Mouse (Mus musculus) activated CD4-positive, CD25-positive, alpha-beta regulatory T cell, adult 4 months (primary cell): ENCODE data around the gene Napsa. TPM values are rescaled to one million over a fixed set of nuclear protein-coding genes. Genes with fewer than 3 reads are reported as not detected.

ENCODE experiments used
- ATAC-seq: one replicate; pipeline ENCODE4 v1.8.0; 2017
- polyA plus RNA-seq, 2 experiments: library from polyadenylated mRNA; unstranded; fragments of 100-300 nt; shearing (Covaris generic); gene quantifications; one replicate each; pipeline ENCODE4 v1.2.1; 2017

Gene Napsa
- polyA plus RNA-seq, 2 experiments from 2014 or later = 0.38 to 2.8 TPM

DNA sequence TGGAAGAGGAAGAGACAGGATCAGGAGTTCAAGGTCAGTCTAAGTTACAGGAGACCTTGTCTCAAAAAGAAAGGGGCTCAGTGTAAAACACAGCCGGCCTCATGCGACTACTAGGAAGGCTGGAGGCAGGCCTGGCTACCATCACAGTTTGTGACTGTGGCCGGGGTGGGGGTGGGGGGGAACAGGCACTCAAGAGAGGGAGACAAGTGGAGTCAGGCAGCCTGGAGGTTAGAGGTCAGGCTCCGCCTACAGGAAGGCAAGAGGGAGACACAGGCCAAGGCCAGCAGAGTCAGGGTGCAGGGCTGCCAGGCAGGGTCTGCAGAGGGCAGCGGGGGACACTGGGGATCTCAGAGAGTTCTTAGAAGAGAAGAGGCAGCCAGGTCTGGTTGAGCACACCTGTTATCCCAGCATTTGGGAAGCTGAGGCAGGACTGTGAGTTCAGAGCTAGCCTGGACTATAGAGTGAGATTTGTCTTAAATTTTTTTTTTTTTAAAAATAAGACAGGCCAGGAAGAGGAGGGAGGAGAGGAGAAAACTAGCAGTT is 24.9 kb downstream of the Napsa start:
- ATAC-seq = no peak

DNA sequence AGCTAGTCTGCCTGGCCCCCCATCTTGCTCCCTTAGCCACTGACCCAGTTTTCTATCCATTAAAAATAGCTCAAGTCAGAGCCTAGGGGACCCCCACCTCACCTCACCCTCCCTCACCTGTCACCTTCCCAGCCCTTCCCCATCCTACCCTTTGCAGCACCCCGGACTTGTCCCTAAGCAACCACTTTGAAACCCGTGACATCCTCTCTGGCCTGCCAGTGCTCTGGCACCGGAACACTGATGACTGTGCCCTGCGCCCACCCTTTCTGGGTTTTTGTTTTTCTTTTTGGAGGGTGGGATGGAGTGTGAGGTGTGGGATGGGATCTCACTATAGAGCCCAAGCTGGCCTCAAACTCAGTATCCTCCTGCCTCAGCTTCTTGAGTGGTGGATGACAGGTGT is 25.5 kb downstream of the Napsa start:
- ATAC-seq = no peak

DNA sequence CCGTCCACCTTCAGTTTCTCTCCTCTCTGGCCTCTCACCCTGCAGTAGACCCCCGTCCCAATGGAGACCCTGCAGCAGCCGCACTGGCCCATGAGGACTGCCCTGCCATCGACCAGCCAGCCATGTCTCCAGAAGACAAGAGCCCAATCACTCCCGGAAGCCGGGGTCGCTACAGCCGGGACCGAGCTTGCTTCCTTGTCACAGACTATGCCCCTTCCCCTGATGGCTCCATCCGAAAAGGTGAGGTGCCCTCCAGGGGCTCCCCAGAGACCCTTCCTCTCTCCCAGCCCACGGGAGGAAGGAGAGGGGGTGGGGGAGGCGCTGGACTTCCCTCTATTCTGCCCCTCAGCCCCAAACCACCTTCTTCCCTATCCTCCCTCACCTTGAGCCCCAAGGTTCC is 26.2 kb downstream of the Napsa start:
- ATAC-seq = no peak

DNA sequence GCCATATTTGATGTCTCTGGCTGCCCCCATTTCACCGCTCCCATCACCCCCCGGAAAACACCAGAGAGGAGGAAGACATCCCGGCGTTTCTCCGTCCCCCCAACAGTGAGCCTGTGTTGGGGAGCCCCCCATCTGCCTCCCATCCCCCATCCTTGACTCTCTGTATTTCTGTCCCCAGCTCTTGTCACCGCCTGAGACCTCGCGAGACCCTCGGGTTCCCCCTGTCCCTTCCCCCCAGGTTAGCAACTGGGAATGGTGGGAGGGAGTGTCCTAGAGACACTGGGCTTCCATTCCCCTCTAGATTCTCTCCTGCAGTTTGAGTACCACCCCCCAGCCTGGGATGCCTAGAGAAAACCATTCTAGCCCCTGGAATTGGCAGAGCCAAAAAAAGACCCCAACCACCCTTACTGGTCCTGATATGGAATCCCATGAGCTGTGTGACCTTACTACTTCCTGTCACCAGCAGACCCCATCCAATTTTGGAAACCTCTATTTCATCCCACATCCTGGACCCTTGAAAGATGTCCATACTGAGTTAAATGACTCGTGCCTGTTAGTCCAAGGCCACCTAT is 28.6 kb downstream of the Napsa start:
- no peak for ATAC-seq

DNA sequence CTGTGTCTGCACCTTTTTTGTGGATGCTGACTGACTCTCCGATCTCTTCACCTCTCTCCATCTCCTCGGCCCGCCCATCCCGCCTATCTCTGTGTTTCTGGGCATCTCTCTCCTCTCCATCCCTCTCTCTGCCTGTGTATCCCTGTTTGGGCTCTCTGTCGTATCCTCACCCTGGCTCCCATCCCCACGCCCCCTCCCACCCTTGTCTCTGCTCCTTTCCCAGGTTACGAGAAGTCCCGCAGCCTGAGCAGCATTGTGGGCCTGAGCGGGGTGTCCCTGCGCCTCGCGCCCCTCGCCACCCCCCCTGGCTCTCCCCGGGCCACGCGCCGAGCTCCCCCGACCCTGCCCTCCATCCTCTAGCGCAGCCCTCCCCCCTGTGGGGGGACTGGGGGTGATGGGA is 29.5 kb downstream of the Napsa start:
- ATAC-seq = no peak

DNA sequence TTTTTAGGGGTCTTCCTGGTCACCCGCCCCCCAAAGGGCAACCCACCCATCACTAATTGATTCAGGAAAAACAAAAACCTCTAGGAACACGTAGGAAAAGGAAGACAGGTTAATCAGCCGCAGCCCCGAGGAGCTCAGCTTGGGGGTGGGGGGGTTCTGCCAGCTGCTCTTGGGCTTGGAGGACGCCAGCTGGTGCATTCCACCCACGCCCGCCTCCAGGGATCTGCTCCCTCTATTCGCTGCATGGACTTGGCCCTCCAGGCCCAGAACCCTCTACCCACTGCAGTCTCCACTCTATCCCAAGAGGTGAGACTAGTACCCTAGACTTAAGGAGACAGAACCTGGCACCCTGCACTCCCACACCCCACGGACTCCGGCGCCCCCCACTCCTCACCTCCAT is 30.3 kb downstream of the Napsa start:
- no peak for ATAC-seq

DNA sequence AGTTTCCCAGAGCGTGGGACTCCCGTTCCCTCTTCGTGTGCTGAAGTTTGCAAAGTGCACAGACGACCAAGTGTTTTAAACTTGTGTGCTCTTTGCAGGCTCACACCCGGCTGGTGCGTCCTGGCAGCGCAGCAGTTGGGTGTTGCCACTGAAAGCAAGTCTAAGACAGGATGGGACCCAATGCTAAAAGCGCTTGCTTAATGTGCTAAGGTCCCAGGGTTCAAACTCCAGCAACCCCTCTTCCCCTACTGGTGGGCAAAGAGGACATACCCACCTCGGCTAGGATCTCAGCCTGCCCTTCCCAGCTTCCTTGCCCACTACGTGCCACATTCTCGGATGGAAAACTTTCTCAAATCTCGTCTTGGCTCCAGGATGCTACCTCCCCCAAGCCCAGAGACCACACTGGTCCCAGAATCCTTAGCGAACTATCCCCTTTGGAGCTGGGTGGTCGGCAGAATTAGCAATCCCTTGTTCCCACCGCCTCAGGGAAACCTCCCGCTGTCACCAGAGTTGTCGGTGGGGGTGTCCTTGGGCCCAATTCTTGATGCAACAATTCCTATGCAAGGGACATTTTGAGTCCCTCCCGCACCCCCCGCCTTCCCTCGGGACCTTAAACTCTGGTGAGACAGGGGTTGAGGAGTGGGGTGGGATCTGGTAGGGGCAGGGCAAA is 31.1 kb downstream of the Napsa start:
- no peak for ATAC-seq

DNA sequence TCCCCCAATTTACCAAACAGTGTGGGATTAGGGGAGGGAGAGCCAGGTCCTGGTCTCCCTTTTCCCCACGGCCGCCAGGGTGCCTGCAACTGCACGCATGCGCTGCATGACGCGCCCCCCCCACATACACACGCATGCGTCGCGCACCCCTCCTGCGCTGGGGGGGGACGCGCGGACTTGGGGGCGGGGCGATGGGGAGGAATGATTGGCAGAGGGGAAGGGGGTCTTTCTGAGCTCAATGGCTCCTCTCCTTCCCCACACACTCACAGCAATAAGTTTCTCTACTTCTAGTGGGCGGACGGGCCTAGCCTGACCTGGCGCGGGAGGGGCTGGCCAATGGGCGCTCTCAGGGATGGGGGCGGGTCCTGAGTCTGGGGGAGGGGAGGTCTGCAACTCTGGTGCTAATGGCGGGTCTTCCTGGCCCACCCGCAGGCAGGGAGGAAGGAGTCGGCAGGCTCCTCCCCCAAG is 32.0 kb downstream of the Napsa start:
- no peak for ATAC-seq

DNA sequence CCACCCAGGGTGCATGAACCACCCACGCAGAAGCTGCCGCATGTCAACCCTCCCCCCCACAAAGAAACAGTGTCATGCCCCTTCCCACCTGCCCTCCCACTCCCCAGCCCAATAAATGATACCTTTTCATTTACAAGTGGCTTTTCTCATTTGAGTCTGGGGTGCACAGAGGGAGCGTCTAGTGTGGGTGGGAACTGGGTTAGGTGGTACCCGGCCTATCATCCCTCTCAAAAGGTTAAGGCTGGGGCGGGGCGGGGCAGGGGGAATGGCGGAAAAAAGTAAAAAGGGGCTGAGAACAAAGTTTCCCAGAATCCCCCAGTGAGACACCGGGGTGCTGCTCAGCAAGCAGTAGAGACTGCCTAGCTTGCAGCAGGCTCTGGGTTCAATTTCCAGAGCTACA is 32.4 kb downstream of the Napsa start:
- no peak for ATAC-seq

DNA sequence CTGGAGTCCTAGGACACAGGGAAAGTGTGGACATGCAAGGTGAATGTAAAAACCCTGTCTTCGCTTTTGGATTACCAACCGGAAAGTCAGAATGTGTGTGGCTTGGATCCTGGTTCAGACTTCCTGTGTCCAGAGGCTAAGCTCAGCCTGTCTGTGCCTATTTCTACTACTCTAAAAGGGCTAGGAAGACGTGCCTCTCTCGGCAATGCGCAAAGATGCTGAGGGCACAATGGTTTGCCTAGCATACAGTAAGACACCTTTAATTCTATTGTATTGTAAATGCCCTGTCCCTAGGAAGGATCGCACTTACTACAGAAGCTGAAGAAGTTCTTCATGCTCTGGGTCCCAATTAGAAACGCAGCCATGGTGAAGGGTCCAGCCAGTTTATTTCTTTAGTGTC is 33.3 kb downstream of the Napsa start:
- no peak for ATAC-seq

DNA sequence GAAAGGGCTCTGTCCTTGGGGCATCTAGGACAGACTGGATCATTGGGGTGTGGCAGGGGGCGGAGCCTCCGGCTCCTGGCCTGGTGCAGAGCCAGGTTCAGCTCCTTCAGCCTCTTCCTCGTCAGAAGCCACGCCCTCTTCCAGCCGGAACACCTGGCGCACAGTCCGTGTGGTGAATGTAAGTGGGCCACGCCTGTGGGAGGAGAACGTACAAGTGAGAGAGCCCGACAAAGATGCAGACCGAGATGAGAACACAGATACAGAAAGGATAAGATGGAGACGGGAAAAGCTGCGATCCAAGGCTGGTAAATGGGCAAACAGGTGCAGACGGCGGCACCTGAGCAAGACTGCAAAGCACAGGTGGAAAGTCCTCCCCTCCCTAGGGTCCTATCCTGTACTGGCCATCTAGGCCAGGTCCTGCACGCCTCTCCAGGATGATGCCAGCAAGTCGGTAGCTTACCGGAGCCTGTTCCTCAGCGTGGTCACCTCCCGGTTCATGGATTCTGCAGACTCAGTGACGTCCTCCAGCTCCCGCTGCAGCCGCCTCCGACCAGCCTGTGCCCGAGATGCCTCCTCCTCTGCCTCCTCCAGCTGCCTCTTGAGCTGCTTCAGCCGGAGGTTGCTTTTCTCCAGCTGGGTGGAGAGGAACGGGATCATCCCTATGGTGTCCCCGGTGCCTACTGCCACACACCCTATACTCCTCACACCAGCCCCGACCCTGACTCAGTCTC is 34.2 kb downstream of the Napsa start:
- ATAC-seq = no peak

DNA sequence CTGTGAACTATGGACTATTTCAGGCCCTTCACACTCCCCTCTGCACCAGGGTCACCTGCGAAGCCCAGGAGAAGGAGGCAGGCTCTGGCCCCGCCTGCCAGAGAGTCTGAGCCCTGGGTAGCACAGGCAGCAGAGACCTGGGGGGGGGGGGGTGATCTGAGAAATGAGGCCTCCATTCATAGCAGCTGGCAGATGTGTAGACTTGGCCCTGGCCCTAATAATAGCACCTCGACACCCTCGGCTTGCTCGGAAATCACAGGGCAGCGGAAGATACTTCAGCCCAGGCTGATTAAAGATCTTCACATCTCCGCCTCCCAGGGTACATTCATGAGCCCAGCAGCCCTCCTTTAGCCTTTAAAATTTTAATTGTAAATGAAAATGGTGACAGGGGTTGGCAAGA is 40.0 kb downstream of the Napsa start:
- ATAC-seq = no peak

DNA sequence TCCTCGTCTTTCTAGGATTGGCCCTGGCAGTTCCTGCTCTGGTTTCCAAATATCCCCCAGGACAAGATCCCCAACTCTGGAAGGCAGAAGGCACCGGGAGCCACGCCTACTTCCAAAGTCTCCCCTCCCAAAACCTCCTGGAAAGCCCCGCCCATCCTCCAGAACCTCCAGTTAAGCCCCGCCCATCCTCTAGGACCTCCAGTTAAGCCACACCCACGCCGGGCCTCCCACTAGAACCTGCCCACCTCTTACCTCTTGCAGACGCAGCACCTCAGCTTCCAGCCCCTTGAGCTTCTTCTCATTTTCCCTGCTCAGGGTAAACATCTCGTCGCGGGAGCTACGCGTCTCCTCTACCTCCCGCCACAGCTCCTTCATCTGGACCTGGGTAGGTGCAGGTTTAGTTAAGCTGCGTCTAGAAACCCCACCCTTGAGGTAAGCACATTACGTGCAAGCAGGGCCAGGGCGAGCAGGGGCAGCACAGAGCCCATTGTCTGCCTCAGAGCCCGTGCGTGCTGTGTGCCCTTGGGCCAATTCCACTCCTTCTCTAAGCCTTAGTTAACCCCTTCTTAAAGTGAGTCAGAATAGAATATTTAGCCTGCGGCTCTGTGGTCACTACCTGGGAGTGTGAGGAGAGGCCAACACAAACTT is 42.0 kb downstream of the Napsa start:
- ATAC-seq = no peak

DNA sequence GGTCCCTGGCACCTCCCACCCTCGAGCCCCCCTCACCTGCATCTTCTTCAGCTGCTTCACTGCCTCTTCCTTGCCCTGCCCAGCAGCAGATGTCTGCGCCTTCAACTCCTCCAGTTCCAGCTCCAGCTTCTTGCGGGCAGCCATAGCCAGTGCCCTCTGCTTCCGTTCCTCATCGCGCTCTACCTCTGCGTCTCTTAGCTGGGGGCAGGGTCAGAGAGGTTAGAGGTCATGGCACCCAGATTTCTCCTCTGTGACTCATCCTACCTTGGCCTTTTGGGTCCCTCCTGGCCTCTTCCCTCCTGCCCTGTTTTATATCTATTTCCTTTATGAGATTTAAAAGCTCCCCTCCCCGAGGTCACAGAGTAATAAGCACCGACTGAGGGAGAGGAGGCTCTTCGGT is 43.1 kb downstream of the Napsa start:
- no peak for ATAC-seq

DNA sequence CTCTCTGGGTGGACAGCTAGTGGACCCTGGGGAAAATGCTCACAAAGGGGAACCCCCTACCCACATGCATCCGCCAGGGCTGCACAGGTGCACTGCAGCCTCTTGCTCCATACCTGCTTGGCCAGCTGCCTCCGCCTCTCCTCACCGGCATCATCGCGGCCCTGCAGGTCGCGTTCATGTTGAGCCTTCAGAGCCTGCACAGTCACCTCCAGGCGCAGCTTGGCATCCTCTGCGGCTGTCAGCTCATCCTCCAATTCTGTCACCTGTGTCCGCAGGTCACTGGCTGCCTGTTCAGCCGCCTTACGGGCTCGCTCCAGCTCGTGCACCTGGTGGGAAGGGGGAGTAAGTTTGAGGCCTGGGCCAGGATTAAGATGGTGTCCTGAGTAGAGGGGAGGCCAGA is 43.8 kb downstream of the Napsa start:
- ATAC-seq = no peak

DNA sequence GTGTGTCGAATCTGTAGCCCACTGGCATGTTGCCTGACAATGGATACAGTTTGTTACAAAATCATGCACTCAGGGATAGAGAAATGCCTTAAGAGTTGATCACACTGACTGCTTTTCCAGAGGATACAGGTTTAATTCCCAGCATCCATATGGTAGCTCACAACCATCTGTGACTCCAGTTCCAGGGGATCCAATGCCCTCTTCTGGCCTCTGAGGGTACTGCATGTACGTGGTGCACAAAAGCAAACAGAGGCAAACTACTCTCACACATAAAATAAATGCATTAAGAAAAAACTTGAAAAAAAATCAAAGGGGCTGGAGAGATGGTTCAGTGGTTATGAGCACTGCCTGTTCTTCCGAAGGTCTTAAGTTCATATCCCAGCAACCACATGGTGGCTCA is 44.9 kb downstream of the Napsa start:
- ATAC-seq = no peak

DNA sequence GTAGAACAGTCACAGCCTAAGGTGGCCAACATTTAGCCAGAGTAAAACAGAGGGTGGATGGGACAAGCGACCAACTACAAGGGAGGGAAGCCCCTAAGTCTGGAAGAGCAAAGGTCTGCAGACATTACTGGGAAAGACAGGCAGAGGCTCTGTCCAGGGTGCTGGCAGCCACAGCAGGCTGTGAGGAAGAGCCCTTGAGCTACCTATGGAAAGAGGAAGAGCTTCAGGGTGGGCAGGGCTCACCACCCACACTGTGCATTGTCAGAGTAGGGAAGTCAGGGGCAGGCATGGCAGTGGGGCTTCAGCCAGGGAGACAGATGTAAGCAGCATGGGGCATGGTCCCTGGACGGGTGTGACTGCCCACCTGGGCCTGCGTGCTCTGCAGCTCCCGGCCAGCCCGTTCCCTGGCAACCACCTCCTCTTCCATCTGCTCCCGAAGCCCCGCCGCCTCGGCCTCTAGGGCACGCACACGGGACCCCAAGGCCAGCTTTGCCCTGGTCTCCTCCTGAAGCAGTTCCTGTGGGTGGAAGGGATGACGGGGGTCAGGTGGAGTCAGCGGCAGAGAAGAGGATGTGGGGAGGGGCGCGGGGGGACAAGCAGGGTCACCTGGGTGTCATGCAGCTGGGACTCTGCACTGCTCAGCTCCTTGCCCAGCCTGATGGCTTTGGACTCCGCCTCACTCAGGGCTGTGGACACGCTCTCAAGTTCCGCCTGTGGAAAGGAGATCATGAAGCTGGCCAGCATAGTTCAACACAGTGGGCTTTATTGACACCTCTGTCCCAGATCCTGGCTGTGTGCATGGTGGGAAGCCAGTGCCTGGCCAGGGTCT is 51.7 kb downstream of the Napsa start:
- ATAC-seq = no peak

DNA sequence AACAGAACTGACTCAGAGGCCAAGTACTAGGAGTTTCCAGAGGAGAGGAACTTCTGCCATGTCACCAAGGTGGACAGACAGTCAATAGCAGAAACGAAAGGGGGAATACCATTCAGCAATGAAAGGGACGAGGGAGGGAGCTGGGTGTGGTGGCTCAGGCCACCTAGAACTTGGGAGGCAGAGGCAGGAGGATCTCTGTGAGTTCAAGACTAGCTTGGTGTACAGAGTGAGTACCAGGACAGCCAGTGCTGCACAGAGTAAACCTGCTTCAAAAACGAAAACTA is 52.3 kb downstream of the Napsa start:
- no peak for ATAC-seq

DNA sequence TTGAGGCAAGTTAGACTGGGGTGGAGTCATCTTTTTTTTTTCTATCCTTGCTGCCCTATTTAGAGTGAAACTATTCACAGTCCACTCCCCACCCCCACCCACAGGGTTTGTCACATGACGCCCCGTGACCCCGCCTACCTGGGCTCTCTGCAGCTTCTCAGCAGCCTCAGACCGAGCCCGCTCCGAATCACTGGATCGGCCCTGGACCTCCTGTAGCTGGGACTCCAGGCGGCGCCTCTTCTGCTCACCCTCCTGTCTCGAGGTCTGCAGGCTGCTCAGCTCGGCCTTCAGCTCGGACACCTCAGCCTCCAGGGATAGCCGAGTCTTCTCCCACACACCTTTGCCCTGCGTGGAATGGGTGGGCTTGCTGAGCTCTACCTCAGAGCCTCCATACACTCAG is 52.6 kb downstream of the Napsa start:
- ATAC-seq = no peak

DNA sequence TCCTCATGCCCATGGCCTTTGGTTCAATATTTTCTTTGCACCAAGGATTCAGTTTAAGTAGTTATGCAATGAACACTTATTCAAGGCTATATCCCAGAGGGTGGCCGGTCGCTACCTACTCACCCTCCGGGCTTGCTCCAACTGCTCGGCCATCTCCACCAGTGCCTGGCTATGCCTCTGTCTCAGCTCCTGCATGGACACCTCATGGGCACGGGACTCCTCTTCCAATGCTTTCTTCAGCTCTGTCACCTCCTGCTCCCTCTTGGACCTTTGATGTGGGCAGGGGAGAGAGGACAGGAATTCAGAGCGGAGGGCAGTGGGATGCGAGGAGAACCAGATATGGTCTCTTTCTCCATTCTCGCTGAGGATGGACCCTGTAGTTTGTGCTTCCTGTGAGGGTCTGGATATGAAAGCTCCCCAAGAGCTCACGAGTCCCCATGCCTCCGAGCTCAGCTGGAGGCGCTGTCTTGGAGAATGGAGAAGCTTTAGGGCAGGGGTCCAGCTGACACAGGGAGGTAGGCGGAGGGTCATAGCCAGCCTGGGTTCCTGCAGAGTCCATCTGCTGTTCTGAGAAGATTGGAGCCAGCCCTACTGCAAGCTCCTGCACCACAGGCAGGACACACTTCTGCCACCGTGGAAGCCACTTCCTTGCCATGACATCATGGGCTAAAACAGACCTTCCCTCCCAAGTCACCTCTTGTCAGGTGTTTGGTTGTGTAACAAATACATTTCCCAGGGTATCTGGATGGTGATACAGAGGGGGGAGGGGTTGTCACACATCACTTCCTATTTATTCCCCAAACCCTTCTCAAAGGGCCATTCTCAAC is 53.3 kb downstream of the Napsa start:
- ATAC-seq = no peak

DNA sequence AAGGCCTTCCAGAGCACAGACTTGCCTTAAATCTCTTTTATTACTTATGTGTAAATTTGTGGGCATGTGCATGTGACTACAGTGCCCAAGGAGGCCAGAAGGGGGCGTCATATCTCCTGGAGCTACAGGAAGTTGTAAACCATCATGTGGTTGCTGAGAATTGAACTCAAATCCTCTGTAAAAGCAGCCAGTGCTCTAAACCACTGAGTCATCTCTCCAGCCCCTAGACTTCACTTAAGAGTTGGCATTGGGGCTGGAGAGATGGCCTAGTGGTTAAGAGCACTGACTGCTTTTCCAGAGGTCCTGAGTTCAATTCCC is 53.8 kb downstream of the Napsa start:
- ATAC-seq = no peak

DNA sequence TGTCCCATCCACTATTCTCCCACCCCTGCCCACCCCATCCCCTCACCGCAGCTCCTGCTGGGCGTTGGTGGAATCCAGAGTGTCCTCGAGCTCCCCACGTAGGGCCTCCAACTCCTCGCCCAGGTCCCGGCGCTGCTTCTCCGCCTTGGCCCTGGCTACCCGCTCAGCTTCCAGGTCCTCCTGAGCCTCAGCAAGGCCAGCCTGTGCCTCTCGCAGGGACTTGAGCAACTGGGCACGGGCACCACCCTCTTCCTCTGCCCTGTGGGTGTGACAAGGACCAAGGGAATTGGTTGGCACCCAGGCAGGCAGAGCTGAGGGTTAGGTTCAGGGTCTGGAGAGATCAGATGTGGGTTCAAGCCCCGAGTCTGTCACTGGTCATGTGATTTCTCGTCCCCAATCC is 54.8 kb downstream of the Napsa start:
- no peak for ATAC-seq
